Mouse (Mus musculus) layer of hippocampus, postnatal 25 days (tissue): ENCODE results near the gene Cul7. TPM values are rescaled to one million over a fixed set of nuclear protein-coding genes. Genes with fewer than 3 reads are reported as not detected.

Experiments used
- DNase-seq, 2 experiments: peaks; one replicate each; pipeline ENCODE4 v3.0.0; 2022; ENCODE audit warnings: mixed read lengths in 2 of 2, low spot score in 1 of 2; ENCODE audit errors: extremely low spot score in 1 of 2
- total RNA-seq, 2 experiments: library from RNA; stranded (reverse); gene quantifications; 2 replicates each; pipeline ENCODE4 v1.2.3; 2021

Cul7 gene
- total RNA-seq, 2 experiments from 2014 or later, result 19.7 to 20.9 TPM

DNA sequence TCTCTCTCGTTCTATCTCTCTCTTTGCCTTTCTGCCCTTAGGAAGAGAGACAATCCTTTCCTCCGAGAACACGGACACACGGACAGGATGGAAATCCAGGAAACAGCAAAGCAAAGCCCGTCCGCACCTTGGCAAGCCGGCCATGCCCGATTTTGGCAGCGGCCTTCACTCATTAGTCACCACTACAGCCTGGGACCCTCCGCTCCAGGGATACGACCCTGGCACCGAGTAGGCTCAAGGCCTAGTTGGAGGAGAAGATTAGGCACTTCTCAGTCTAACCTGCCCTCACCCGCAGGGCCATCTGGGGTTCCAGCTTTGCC, 21.7 kb upstream of the Cul7 start:
- no peak for DNase-seq

DNA sequence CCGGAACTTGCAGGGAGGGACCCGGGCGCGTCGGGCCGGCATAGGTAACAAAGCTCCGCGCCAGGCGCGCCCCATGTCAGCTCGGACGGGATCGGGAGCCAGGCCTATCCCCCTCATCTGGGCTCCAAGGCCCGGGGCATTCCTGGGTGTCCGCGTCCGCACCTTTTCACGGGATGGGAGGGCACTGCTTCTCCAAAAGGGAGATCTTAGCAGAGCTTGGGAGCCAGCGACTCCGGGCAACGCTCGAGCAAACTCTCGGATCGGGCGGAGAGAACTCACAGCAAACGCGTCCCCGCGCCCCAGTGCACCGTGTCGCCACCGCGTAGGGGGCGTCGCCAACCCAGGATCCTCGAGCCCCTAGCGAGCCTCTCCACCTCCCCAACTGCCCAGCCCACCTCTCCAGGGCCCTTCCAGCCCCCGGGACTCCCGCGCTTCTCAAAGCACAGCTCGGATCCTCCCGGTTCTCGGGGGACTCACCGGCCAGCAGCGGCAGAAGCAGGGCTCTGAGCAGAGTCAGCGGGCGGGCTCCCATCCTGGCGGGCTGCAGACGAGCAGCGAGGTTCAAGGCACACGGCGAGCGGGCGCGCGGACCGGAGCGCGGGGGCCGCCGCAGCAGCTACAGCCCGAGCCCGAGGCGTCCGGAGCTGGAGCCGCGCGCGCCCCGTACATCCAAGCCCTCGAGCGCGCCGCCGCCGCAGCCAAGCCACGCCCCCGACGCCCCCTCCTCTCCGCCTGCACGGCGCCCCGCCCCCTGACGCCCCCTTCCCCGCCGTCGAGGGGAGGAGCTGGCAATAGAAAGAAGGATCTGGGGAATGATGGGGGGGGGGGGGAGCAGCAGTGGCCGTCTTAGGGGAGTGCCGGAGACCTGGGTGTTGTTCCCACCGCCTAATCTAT, 21.1 kb upstream of the Cul7 start, which contains the start of gene Ptk7:
TSS of gene Ptk7 (minus strand) at position 714 of the 894 bp plus-strand sequence.
- DNase-seq, result peak; percentile 61 to 67

DNA sequence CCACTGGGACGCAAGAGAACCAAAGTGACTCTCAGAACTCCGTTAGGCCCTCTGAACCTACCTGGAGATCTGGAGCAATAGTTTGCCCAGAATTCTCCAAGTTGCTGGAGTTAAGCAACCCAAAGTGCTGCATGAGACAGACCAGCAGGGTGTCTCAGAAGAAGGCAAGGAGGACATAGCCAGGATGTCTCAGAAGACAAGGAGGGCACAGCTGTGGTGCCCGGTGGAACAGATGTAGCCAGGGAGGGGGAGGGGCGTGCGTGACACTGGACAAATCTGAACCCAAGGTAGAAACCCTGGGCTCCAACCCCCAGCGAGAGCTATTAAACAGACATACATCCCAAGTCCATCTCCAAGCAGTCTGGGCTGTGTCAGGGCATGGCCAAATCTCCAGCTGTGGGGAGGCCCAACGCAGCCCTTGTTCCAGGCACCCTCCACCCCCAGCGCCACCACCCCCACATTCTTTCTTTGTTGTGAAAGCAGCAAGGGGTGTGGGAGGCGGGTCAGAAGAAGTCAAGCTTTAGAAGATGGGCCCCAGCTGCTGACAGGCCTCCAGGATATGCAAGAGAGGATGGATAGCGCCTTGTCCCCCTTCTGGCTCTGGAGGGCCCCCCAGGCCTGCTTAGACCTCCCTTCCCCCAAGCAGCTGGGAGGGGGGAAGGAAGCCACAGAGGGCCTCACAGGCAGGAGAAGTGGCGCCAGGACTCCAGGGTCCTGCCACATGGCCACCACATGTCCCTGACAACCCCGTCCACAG, 20.3 kb upstream of the Cul7 start:
- DNase-seq, result no peak

GRCm38 (mm10) chr17:46636831-46637523, 13.2 kb upstream of the Cul7 start:
- peak; percentile 54 to 64 for DNase-seq

GRCm38 (mm10) chr17:46639929-46640328, 10.2 kb upstream of the Cul7 start:
- no peak for DNase-seq

DNA sequence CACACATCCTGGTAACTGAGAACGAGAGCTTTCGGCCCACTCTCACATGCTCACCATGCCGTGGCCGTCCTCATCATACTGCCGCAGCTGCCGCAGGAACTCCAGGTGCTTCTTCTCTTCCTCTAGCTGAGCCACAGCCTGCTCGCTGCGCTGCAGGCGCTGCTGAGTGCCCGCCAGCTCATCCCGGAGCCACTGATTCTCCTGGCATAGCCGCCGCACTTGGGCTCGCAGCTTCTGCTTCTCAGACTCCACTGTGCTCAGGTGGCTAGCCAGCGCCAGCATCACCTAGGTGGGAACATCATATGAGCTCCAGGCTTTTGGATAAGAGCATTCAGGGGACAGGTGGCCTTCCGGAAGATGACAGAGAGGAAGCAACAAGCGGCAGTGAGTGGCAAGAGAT, 8.1 kb upstream of the Cul7 start:
- no peak for DNase-seq

- DNase-seq, result no peak
Measured at GRCm38 (mm10) chr17:46644152-46644805, 5.9 kb upstream of the Cul7 start.

DNA sequence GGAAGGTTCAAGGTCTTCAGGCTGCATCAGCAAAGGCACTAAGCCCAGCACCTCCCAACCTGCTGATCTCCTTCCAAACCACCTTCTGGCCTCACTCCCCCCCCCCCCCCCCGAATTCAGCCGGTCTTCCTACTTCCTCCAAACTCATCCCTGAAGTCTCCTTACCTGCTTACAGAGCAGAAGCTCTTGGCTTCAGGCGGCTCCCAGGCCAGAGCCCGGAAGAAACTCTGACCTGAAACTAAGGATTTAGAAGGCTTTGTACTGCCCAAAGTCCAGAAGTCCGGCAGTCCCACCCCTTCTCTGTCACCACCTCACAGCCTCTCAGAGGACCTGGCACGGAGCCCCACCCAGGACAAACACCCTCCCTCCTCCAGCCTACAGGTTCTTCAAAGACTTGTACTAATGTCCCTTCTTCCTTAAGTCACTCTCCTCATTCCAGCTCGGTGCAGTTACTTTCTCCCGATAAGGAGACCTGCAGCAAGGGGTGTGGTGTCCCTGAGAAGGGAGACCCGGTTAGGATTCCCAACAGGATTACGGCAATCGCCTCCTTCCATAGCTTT, 5.1 kb upstream of the Cul7 start:
- DNase-seq, result no peak

DNA sequence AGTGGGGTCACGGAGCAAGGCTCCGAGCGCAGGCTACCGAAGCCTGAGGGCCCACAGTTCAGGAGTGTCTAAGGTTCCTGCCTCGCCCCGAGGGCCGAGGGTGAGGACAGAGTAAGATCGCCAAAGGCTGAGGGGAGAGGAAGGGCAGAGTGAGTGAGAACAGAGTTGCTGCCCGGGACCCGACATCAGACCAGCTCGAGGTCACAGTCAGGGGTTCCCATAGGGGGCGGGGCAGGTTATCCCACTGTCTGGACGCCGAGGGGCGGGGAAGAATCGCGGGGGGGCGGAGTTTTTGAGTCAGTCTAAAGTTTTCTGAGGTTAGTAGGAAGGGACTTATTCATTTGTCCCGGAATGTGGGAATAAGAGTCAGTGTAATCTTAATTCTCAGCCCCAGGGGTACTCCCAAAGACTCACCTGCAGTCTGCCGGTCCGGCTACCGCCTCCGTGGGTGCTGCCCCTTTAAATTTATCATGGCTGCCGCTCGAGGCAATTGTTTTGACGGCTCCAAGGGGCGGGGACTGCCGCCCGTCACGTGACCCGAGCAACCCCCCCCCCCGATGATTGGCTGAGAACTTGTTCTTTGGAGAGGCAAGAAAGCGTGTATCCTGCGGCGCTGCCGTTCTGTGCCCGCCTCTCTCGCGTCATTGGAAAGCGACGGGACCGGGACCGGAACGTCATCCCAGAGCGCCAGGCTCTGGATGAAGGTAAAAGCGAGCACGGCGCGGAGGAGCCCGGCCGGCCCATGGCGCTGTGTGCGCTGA, 4.4 kb upstream of the Cul7 start, which contains the start of the genes Klc4 and Mrpl2:
TSS of gene Klc4 (minus strand) at position 462 of the 761 bp plus-strand sequence.
TSS of gene Mrpl2 (plus strand) at position 669 of the 761 bp plus-strand sequence.
- DNase-seq, result peak; percentile 99

DNA sequence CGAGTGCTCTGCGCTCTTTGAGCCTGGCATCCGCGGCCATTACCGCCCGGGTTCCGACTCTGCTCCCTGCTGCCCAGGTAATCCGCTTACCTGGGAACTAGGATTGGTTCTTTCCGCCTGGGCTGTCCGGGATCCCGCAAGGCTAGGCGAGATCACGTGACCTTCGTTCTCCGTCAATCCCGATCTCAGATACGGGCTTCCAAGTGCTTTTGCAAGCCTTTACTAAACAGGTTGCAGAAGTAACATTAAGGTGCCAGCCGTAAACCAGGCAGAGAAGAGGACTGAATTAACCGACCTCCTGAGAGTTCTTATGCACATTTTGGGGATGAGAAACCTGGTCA, 3.8 kb upstream of the Cul7 start:
- no peak for DNase-seq

- no peak for DNase-seq
Measured at GRCm38 (mm10) chr17:46647279-46647678, 2.9 kb upstream of the Cul7 start.

GRCm38 (mm10) chr17:46648436-46648835, 1.7 kb upstream of the Cul7 start:
- DNase-seq, result no peak

GRCm38 (mm10) chr17:46649811-46650210, 326 bp upstream of the Cul7 start:
- no peak for DNase-seq

DNA sequence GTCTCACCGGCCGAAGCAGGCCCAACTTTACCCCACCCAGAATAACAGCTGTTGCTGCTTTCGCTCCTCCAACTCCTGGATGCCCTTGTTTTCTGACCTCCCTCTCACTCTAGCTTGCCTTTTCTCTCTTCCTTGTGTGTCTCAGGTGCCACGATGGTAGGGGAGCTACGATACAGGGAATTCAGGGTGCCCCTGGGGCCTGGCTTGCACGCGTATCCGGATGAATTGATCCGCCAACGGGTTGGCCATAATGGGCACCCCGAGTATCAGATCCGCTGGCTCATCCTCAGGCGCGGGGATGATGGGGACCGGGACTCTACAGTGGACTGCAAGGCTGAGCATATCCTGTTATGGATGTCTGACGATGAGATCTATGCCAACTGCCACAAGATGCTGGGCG, 1.2 kb downstream of the Cul7 start:
- DNase-seq, result no peak

DNA sequence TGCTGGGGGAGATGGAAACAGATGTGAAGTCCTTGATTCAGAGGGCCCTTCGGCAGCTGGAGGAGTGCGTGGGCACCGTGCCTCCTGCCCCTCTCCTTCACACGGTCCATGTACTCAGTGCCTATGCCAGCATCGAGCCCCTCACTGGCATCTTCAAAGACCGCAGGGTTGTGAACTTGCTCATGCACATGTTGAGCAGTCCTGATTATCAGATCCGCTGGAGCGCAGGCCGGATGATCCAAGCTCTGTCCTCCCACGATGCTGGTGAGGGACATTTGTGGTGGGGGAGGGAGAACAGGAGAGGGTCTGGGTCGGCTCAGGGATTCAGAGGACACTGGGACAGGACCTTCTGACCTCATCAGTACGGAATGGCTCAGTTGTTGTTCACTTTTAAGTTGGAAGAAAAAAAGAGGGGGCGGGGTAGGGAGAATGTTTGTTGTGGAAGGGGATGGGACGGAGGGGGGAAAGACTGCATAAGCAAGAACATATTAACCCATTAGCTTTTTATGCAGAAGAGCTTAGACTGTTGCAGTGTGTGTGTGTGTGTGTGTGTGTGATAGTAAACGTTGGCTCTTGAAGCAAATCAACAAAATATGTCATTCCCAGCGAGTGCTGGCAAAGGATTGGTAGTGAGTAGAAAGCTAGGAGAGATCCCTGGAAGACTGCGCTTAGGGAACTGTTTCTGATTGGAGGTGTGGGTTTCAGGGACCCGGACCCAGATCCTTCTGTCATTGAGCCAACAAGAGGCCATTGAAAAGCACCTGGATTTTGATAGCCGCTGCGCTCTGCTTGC, 1.8 kb downstream of the Cul7 start:
- no peak for DNase-seq

GRCm38 (mm10) chr17:46656054-46656453, 5.9 kb downstream of the Cul7 start:
- DNase-seq, result no peak

- DNase-seq, result no peak
Measured at GRCm38 (mm10) chr17:46661351-46661750, 11.2 kb downstream of the Cul7 start.

- no peak for DNase-seq
Measured at GRCm38 (mm10) chr17:46661981-46662380, 11.8 kb downstream of the Cul7 start.

DNA sequence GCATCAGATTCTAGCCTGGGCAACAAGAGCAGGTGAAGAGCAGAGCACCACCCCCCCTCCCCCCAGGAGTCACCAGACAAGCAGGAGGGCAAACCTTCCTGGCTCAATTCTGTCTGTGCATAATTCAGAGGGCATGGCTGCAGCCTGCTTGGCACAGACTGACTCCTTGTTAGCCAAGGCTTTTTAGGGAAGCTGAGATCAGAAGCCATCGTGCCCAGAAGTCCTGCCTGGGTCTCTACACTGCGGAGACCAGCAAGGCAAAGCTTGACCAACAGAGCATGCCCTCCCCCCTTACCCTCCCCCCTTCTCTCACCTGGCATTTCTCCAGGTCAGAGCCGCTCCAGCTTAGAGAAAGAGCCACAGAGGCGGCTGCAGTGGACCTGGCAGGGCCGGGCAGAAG, 12.6 kb downstream of the Cul7 start:
- DNase-seq, result no peak
